Mouse (Mus musculus) left cerebral cortex, adult 2 months (tissue): ENCODE measurements around the gene Ttc13. TPM values are rescaled to one million over a fixed set of nuclear protein-coding genes. Genes with fewer than 3 reads are reported as not detected.

ENCODE experiments used
- DNase-seq, 2 experiments: peaks; one replicate each; pipeline ENCODE4 v3.0.0; 2021 to 2022; ENCODE audit warnings: low spot score in 2 of 2, mixed read lengths in 1 of 2; ENCODE audit errors: extremely low spot score in 1 of 2
- H3K27ac ChIP-seq: fragments of 200-600 bp; 2 replicates; pipeline ENCODE4 v1.8.1; 2022
- H3K4me3 ChIP-seq: fragments of 200-600 bp; 2 replicates; pipeline ENCODE4 v1.8.1; 2022
- CTCF ChIP-seq: fragments of 200-600 bp; IDR thresholded peaks from 2 replicates; pipeline ENCODE4 v1.8.1; 2022; ENCODE audit warnings: antibody characterized with exemption, mild to moderate bottlenecking, moderate library complexity
- intact Hi-C: fragments of 180-260 bp; cut with DNase I; formaldehyde crosslinking; loops from one replicate; pipeline ENCODE4 v1.15.1; 2025
- total RNA-seq, 2 experiments: library from RNA; stranded (reverse); gene quantifications; 2 replicates each; pipeline ENCODE4 v1.2.3; 2021

Ttc13 gene
- total RNA-seq, 2 experiments from 2014 or later, result 41.4 to 42.6 TPM

- no peak for DNase-seq
- H3K27ac ChIP-seq, result no peak overlapping the region
- TF ChIP-seq CTCF, result no peak
- intact Hi-C loops, result no loop called here
- H3K4me3 ChIP-seq, result no peak overlapping the region
Observed at GRCm38 (mm10) chr8:124652546-124652945, 69.2 kb downstream of the Ttc13 start.

GRCm38 (mm10) chr8:124651776-124652175 is 70.0 kb downstream of the Ttc13 start:
- no peak for TF ChIP-seq CTCF
- intact Hi-C loops, result no loop called here
- no peak overlapping the region for H3K4me3 ChIP-seq
- DNase-seq, result no peak
- H3K27ac ChIP-seq, result no peak overlapping the region

- H3K27ac ChIP-seq, result no peak overlapping the region
- no peak for DNase-seq
- no peak overlapping the region for H3K4me3 ChIP-seq
- intact Hi-C loops, result no loop called here
- TF ChIP-seq CTCF, result no peak
Observed at GRCm38 (mm10) chr8:124648311-124648710, 73.5 kb downstream of the Ttc13 start.

DNA sequence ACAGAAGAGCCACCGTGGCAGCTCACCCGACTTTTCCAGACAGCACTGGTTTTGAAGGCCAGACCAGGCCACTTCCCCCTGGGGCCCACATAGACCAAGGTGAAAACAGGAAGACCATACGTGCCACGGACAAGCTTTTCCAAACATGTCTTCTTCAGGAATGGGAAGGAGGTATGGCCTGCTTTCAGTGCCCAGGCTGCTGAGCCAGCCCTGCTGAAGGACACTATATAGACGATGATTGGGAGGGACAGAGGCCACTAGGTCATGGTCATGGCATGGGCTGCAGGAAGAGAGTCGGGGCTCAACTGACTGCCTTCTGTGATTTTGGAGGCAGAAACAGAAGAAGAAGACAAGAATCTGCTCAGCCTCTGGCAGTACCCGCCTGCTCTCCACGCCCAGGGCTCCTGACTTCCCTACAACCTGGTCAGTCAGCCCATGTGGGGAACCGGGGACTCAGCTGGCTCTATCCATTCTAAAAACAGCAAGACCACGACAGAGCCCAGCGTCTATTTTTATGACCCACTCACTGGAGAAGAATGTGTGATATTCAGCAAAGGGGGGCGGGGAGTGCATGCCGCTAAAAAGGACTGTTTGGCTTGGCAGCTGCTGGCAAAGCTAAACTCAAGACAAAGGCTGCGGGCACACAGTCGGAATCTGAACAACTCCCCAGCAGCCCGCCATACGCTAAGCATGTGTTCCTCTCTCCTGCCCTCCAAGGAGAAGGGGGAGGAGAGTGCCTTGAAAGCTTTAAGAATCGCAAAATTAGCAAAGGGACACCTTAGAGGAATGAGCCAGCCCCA is 78.0 kb downstream of the Ttc13 start:
- intact Hi-C loops, result no loop called here
- peak; percentile 44 to 60 for DNase-seq
- Histone ChIP-seq H3K4me3 (no peak overlapping the region), H3K27ac (peak overlapping the region; percentile 74)
- no peak for TF ChIP-seq CTCF

GRCm38 (mm10) chr8:124641599-124641998 is 80.2 kb downstream of the Ttc13 start:
- TF ChIP-seq CTCF, result no peak
- intact Hi-C loops, result no loop called here
- DNase-seq, result no peak
- Histone ChIP-seq H3K27ac (no peak overlapping the region), H3K4me3 (no peak overlapping the region)

GRCm38 (mm10) chr8:124635247-124635502 is 86.6 kb downstream of the Ttc13 start:
- no peak for DNase-seq
- intact Hi-C loops, result no loop called here
- Histone ChIP-seq H3K4me3 (no peak overlapping the region), H3K27ac (no peak overlapping the region)
- TF ChIP-seq CTCF, result no peak

GRCm38 (mm10) chr8:124634411-124635246 is 87.2 kb downstream of the Ttc13 start:
- no peak for DNase-seq
- intact Hi-C loops, result no loop called here
- H3K27ac ChIP-seq, result no peak overlapping the region; the same call in 1 of the 2 replicates
- H3K4me3 ChIP-seq, result no peak overlapping the region
- no peak for TF ChIP-seq CTCF

DNA sequence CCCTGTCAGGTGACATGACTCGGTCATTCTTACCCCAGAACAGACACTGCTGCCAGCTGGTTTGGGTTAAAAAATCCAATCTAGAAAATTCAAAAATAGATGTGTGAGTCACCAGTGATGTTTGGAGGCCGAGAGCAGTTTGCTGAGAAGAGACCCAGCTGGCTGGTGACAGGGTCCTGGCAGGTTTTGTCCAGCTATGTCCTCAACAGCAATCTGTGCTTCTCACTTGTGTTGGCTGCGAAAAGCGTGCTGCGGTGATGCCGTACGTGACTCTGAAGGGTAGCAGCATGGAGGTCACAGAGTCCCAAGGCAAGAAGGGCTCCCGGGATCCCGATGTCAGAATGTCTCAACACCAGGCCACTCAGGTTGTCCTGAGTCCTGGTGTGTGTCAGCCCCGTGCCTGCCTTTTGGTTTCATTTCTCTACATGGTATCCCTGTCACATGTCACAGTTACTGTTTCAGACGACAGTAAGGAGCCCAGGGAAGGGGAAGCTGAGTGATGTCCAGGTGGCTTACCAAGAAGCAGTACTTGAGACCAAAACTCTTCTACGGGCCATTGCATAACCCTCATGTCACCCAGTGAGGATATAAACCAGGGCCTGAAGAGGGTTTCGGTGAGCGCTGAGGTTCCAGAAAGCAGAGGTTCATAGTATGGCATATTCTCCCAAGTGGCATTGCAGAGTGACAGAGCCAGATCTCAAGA is 88.6 kb downstream of the Ttc13 start:
- no peak for TF ChIP-seq CTCF
- intact Hi-C loops, result no loop called here
- H3K27ac ChIP-seq, result peak overlapping the region; percentile 73
- no peak for DNase-seq
- H3K4me3 ChIP-seq, result no peak overlapping the region

- no peak overlapping the region for H3K4me3 ChIP-seq
- intact Hi-C loops, result no loop called here
- no peak for TF ChIP-seq CTCF
- DNase-seq, result no peak
- peak overlapping the region; percentile 73 for H3K27ac ChIP-seq
Observed at GRCm38 (mm10) chr8:124631966-124632365, 89.8 kb downstream of the Ttc13 start.

DNA sequence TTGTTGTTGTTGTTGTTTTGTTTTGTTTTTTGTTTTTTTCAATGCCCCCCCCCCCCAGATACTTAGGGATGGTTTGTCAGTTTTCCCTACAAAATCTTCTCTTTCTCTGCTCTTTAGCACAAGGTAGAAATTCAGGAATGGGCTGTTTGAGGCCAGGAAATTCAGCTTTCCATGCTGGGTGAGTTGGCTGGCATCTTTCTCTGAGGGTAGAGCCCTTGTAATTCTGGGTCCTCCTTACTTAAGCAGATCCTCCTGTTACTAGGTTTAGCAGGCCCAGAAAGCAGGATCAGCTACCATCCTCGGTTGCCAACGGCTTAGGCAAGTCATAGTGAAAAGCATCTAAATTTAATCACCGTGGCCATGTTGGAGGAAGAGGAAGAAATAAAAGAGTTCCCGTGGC is 90.9 kb downstream of the Ttc13 start:
- TF ChIP-seq CTCF, result no peak
- no peak for DNase-seq
- Histone ChIP-seq H3K27ac (no peak overlapping the region; the same call in 1 of the 2 replicates), H3K4me3 (no peak overlapping the region)
- intact Hi-C loops, result no loop called here

DNA sequence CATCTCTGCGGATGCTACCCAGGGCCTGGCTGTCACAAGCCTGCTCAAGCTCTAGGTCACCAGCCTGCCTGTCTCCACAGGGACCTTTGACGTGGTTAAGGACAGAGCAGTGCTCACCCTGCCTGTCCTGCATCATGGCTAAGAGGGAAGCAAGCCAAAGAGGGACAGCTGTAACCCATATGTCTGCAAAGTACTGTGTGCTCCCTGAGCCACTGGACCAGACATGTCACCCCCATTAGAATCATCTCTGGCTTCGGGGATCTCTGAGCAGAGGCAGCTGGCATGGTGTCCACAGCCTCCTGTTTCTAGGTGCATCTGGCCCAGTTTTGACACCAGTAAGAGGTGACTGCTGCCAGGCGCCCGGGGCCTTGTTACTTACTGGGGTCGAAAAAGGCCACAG is 91.3 kb downstream of the Ttc13 start:
- H3K27ac ChIP-seq, result no peak overlapping the region

DNA sequence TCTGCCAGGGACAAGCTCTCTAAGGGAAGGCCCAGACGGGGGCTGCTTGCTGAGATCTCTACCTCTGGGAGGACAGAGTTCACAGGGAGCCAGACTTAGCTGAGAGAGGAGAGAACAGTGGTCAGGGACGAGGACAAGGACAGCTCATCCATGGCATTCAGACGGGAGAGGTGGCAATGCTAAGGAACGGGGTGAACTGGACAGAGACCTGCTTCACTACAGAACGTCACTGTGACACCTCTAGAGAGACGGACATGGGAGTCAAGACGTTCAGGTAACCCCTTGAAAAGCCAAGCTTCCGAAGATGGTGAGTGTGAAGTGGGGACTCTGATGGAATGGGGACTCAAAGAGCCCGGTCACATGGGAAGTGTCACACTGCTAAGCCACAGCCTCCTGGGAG is 95.5 kb downstream of the Ttc13 start:
- TF ChIP-seq CTCF, result no peak
- no peak for DNase-seq
- Histone ChIP-seq H3K27ac (no peak overlapping the region), H3K4me3 (no peak overlapping the region)
- intact Hi-C loops, result no loop called here

More for the DNA sequence above, 91.3 kb downstream of the Ttc13 start:
- intact Hi-C loops, result no loop called here
- no peak for DNase-seq
- no peak overlapping the region for H3K4me3 ChIP-seq
- no peak for TF ChIP-seq CTCF

Other genes starting within 250 kb of the Ttc13 start
- 10 to 100 TPM; 35.1 to 46.5 TPM for gene Cog2, start 201.2 kb downstream of the Ttc13 start, total RNA-seq
- 10 to 100 TPM; 13.3 to 17.8 TPM for gene Agt, start 152.3 kb downstream of the Ttc13 start, total RNA-seq
- gene Capn9, start 145.9 kb downstream of the Ttc13 start, total RNA-seq, result not detected
- gene 2310022B05Rik, start 58.6 kb downstream of the Ttc13 start, total RNA-seq, result 10 to 100 TPM; 56.2 to 59.4 TPM
- 10 to 100 TPM; 13.0 to 13.9 TPM for gene Arv1, start 156 bp upstream of the Ttc13 start, total RNA-seq
- under 1 TPM; 0.77 to 0.87 TPM for gene Fam89a, start 29.8 kb upstream of the Ttc13 start, total RNA-seq
- gene Trim67, start 71.1 kb upstream of the Ttc13 start, total RNA-seq, result 1 to 10 TPM; 2.0 to 2.2 TPM
- 10 to 100 TPM; 54.7 to 65.8 TPM for gene Gnpat, start 141.1 kb upstream of the Ttc13 start, total RNA-seq
- 10 to 100 TPM; 19.0 to 20.3 TPM for gene 2810004N23Rik, start 141.1 kb upstream of the Ttc13 start, total RNA-seq
- 10 to 100 TPM; 35.1 to 36.5 TPM for gene Exoc8, start 175.7 kb upstream of the Ttc13 start, total RNA-seq
- 10 to 100 TPM; 13.8 to 15.5 TPM for gene Sprtn, start 175.9 kb upstream of the Ttc13 start, total RNA-seq
- gene Egln1, start 227.3 kb upstream of the Ttc13 start, total RNA-seq, result 10 to 100 TPM; 66.7 to 68.4 TPM